Mouse (Mus musculus): ENCODE results near the gene Trrap. TPM values are rescaled to one million over a fixed set of nuclear protein-coding genes. Genes with fewer than 3 reads are reported as not detected.
"Not testable (repeated sequence)": the region's sequence is repeated elsewhere in the genome, so short reads cannot be mapped to it uniquely, and the experiment has no call there.

Trrap gene
- 10 to 100 TPM; 68.1 to 68.3 TPM for total RNA-seq (2021)

DNA sequence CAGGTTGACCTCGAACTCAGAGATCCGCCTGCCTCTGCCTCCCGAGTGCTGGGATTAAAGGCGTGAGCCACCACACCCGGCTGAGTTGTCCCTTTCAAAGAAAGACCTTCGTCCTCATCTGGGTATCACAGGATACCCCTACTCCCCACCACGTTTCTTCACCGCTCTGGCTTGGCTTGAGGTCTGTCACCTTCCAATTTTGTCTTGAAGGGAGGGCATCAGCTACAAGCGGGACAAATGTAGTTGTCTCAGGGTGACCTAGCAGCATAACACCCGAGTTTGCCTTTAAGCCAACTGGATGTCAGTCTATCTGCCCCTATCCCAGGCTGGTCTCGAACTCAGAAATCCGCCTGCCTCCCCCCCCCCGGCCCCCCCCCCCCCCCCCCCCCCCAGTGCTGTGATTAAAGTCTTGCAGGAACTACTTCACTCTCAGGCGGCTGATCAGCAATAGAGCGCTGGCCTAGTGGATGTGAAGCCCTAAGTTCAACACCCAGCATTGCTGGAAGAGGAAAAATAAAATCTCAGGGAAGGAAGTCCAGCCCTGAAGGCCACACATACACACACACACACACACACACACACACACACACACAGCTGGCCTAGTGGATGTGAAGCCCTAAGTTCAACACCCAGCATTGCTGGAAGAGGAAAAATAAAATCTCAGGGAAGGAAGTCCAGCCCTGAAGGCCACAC lies at the start of gene Trrap:
Gene Trrap (plus strand): TSS at position 627 of the 693 bp plus-strand sequence.
- DNase-seq; intact Hi-C loops (cut with DNase I): not testable (repeated sequence)

DNA sequence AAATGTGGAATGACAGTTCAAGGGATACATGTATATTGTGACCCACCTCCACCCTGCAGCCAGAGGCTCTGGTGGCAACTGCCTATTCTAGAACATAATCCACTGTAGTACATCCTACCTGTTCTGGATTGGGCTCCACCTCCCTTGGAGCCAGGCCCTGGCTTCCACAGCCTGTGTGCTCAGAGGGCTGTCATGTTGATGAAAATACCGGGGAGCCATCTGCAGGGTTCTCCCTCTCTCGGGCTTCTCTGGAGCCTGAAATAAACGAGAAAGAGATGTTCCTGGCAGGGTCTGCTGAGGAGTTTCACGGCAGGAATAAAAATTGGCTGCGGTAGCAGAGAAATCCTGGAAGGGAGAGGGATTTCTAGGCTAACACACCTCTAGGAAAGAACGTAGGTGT lies 47.8 kb upstream of the Trrap start:
- intact Hi-C loops (cut with DNase I), result no loop called here
- no peak for DNase-seq

DNA sequence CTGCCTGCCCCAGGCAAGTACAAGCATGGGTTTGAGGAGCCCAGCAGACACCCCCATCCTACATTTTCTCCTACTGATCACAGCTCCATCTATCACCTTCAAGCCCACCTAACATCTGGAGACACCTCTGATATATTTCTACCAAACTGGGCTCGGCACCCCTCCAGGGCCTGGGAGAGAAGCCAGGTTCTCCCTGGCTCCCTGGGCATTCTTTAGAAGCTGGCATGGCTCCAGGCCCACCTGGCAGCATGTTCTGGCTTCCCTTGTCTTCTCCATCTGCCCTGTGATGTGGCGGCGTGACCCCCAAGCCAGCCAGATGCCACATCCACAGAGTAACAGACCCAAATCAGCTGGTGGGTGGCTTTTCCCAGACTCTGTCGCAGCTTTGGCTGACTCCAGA lies 47.3 kb upstream of the Trrap start:
- no peak for DNase-seq
- intact Hi-C loops (cut with DNase I), result no loop called here

- DNase-seq, result no peak
- intact Hi-C loops (cut with DNase I), result loop anchor here (5.0 kb wide), 1 partner anchor 258 kb away; no protein-coding TSS in a partner anchor
Measured at GRCm38 (mm10) chr5:144724926-144725325, 42.6 kb upstream of the Trrap start.

DNA sequence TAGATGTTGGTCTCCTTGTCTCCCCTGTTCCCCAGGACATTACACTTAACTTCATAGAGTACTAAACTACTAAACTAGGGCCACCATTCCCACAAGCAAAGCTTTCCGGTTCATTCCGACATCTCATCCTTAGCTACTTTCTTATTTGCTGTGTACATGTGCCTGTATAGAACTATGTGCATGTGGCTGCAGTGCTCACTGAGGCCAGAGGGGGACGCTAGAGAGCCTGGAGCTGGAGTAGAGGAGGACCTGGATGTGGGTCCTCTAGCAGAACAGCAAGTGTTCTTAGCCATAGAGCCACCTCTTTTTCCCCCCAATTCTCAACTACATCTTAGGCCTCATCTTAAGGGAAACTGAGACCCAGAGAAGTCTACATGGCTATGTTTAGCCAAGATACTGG lies 42.0 kb upstream of the Trrap start:
- intact Hi-C loops (cut with DNase I), result loop anchor here (5.0 kb wide), 1 partner anchor 258 kb away; no protein-coding TSS in a partner anchor
- DNase-seq, result no peak

GRCm38 (mm10) chr5:144727119-144727518 lies 40.4 kb upstream of the Trrap start:
- intact Hi-C loops (cut with DNase I), result loop anchor here (2.0 to 5.0 kb wide), 2 partner anchors 260 to 338 kb away; no protein-coding TSS in a partner anchor
- peak; percentile 68 to 82 for DNase-seq

- no peak for DNase-seq
- intact Hi-C loops (cut with DNase I), result loop anchor here (5.0 kb wide), 1 partner anchor 261 kb away; no protein-coding TSS in a partner anchor
Measured at GRCm38 (mm10) chr5:144728237-144728636, 39.3 kb upstream of the Trrap start.

- DNase-seq, result no peak
- intact Hi-C loops (cut with DNase I), result loop anchor here (5.0 kb wide), 1 partner anchor 262 kb away; no protein-coding TSS in a partner anchor
Measured at GRCm38 (mm10) chr5:144729216-144729615, 38.3 kb upstream of the Trrap start.

- intact Hi-C loops (cut with DNase I), result loop anchor here (2.0 to 5.0 kb wide), 3 partner anchors 347 to 692 kb away; no protein-coding TSS in a partner anchor
- DNase-seq, result peak; percentile 51 to 81
Measured at GRCm38 (mm10) chr5:144733953-144734352, 33.6 kb upstream of the Trrap start.

- intact Hi-C loops (cut with DNase I), result loop anchor here (2.0 to 5.0 kb wide), 3 partner anchors 348 to 693 kb away; no protein-coding TSS in a partner anchor
Measured at GRCm38 (mm10) chr5:144734949-144735348, 32.6 kb upstream of the Trrap start.

DNA sequence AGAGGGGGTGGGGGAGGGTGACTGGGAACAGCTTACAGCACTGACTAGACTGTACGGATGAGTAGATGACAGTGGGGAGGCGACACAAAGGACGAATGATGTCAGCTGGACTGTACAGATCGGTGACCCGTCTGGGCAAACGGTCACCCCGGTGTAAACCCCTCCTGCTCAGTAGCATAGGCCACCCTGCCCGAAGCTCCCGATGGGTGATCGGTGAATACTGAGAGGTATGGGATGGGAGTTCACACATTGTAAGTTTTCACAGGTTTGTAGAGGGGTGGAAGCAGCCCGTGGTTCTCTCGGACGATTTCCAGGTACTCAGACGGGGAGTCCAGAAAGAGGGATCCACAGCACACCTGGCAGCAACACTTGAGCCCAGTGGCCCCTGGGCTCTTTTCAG lies 30.4 kb upstream of the Trrap start:
- DNase-seq, result no peak
- intact Hi-C loops (cut with DNase I), result no loop called here

More at GRCm38 (mm10) chr5:144734949-144735348, 32.6 kb upstream of the Trrap start:
- peak; percentile 70 to 80 for DNase-seq

- intact Hi-C loops (cut with DNase I), result no loop called here
- no peak for DNase-seq
Measured at GRCm38 (mm10) chr5:144752432-144752831, 15.1 kb upstream of the Trrap start.

GRCm38 (mm10) chr5:144753041-144753440 lies 14.5 kb upstream of the Trrap start:
- intact Hi-C loops (cut with DNase I), result no loop called here
- peak; percentile 58 to 60 for DNase-seq

- intact Hi-C loops (cut with DNase I), result no loop called here
- DNase-seq, result peak; percentile 19 to 23
Measured at GRCm38 (mm10) chr5:144755191-144755590, 12.3 kb upstream of the Trrap start.

GRCm38 (mm10) chr5:144757402-144757801 lies 10.1 kb upstream of the Trrap start:
- no peak for DNase-seq
- intact Hi-C loops (cut with DNase I), result no loop called here

- no peak for DNase-seq
- intact Hi-C loops (cut with DNase I), result no loop called here
Measured at GRCm38 (mm10) chr5:144758422-144758821, 9.1 kb upstream of the Trrap start.

DNA sequence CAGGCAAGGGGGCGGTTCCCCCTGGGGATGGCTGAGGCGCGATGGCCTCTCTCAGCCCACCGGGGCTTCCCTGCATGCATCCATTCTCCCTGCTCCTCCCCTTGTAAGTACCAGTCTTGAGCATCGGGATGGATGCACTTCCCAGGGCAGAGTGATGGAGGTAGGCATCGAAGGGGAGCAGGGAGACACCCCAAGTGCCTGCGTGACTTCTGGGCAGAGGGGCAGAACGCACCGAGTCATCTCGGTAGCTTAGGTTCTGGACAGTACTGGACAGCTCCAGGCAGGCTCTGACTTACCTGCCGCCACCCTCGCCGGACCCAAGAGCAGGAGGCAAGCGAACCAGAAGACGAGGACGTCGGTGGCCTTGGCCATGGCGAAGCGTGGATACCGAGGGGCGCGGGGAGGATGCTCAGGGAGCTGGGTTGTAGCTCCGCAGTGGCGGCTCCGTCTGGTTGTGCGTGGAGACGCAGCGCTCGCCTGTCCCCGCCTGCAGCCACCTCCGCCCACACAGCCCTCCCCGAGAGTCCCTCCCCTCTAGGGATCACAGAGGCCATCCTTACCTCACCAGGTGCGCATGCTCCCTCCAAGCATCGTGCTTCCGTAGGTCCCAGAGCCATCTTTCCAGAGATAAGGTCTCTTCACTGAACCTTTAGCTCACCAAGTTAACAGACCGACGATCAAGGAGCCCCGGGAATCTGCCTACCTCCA lies 6.2 kb upstream of the Trrap start, which contains the start of gene Tmem130:
Gene Tmem130 (minus strand): TSS at position 658 of the 708 bp plus-strand sequence.
- intact Hi-C loops (cut with DNase I), result no loop called here
- no peak for DNase-seq

GRCm38 (mm10) chr5:144766026-144766425 lies 1.5 kb upstream of the Trrap start:
- intact Hi-C loops (cut with DNase I), result no loop called here
- DNase-seq, result no peak

GRCm38 (mm10) chr5:144766646-144767045 lies 886 bp upstream of the Trrap start:
- intact Hi-C loops (cut with DNase I), result no loop called here
- no peak for DNase-seq

DNA sequence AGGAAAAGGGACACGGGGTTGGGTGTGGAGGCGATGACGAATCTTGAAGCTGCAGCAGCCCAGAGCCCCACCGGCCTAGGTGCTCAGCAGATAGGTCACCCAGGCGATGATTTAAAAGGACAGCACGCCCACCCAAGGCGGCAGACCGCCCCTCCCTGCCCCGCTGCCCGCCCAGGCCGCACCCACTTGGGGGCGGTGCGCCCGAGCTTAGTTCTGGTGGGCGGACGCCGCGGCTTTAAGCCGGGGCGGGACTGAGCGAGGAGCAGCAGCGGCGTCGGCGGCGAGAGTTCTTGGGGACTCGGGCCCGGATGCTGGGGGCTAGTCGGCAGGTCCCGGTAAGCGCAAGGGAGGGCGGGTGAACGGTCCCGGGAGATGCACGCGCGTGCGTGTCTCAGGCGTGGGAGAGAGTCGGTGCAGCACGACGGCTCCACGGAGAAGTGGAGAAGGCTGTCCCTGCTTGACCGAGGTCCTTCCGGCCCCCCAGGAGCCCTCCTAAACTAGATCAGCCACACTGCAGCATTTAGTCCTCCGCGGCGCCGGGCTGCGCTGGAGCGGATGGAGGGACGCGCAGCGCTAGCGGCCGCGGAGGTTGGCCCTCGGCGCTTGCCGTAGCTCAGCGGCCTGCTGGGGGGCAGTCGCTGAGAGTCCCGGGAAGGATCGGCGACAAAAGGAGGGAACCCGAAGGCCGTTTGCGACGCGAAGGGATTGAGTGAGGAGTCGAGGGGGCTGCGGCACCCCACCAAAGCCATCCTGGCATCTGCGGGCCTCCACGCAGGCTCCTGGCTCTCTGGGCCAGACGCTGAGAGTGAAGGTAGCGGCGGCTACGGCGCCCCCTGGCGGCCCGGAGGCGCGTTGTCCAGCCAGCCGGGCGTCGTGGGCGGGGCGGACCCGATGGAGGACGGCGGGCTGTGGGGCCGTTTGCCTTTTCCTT lies 644 bp downstream of the Trrap start:
- intact Hi-C loops (cut with DNase I), result no loop called here

More for the DNA sequence above, 644 bp downstream of the Trrap start:
- DNase-seq, result peak; percentile 92 to 94
